Mouse (Mus musculus): ENCODE measurements around the gene Atp23. TPM values are rescaled to one million over a fixed set of nuclear protein-coding genes. Genes with fewer than 3 reads are reported as not detected.
A peak's percentile ranks its signal among the peaks of the same experiment; 100 is the strongest.

Atp23 gene
- 14.8 and 15.0 TPM in 2 replicates for polyA plus RNA-seq (2016; fragmentation: Nextera tagmentation; extraction: Ambion mirVana)

- H3K36me3 ChIP-seq: peaks cover 10% of the 10 kb centered on the region
- peak within 1 kb of the TSS; percentile 63 for H3K4me3 ChIP-seq
- WGBS: under 1% methylated on average over 49 of the region's 56 CpGs
- no peaks in the 10 kb centered on the region for H3K27me3 ChIP-seq
- peak within 1 kb of the TSS; percentile 79 for H3K9ac ChIP-seq
- peak; percentile 75 for ATAC-seq (ENCODE audit: low FRiP score)
- no peaks in the 10 kb centered on the region for H3K9me3 ChIP-seq (replicated peaks)
- H3K4me1 ChIP-seq: peaks cover 14% of the 10 kb centered on the region
- peak within 1 kb of the TSS; percentile 98 for H3K4me2 ChIP-seq (replicated peaks)
- peak within 1 kb of the TSS; percentile 18; the same call in 1 of the 2 replicates for H3K27ac ChIP-seq
Observed at GRCm38 (mm10) chr10:126900821-126901487, at the start of gene Atp23. Gene Atp23, minus strand, starts transcription at chr10:126901355.

DNA sequence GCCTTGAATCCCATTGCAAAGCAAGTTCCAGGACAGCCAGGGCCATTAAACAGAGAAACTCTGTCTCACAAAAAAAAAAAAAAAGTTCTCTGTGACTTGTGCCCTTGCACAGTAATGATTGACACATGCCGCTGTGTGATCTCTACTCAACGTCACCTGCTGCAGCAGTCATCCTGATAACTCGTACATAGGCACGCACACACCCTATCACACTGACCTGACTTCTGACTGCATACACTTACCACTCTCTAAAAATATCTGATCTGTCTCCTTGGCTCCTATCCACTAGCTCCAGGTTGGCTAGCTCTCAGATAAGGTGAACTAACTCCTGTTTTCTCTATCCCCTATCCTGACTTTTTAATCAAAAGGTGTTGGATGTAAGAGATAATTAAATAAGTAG is 49.4 kb upstream of the Atp23 start:
- H3K27me3 ChIP-seq: peaks cover 36% of the 10 kb centered on the region
- H3K36me3 ChIP-seq: no peaks in the 10 kb centered on the region
- no peaks in the 10 kb centered on the region for H3K4me1 ChIP-seq
- ATAC-seq (ENCODE audit: low FRiP score): no peak
- H3K4me2 ChIP-seq (replicated peaks): no peak overlapping the region
- WGBS: 85% methylated on average over 4 of the region's 4 CpGs
- no peak overlapping the region for H3K27ac ChIP-seq
- H3K9me3 ChIP-seq (replicated peaks): 0 out of 2 replicates have a peak, but pooled peaks cover 2% of the 10 kb centered on the region
- no peak overlapping the region for H3K4me3 ChIP-seq
- no peak overlapping the region for H3K9ac ChIP-seq

GRCm38 (mm10) chr10:126949824-126950223 is 48.7 kb upstream of the Atp23 start:
- 65% methylated on average over 5 of the region's 5 CpGs for WGBS
- Histone ChIP-seq H3K27ac (no peak overlapping the region), H3K4me1 (no peaks in the 10 kb centered on the region), H3K9ac (no peak overlapping the region), H3K4me3 (no peak overlapping the region), H3K9me3 (replicated peaks) (0 out of 2 replicates have a peak, but pooled peaks cover 2% of the 10 kb centered on the region), H3K4me2 (replicated peaks) (no peak overlapping the region), H3K27me3 (peaks cover 28% of the 10 kb centered on the region), H3K36me3 (no peaks in the 10 kb centered on the region)
- ATAC-seq (ENCODE audit: low FRiP score): no peak

GRCm38 (mm10) chr10:126945531-126945930 is 44.4 kb upstream of the Atp23 start:
- no peak overlapping the region for H3K4me3 ChIP-seq
- no peak for ATAC-seq (ENCODE audit: low FRiP score)

DNA sequence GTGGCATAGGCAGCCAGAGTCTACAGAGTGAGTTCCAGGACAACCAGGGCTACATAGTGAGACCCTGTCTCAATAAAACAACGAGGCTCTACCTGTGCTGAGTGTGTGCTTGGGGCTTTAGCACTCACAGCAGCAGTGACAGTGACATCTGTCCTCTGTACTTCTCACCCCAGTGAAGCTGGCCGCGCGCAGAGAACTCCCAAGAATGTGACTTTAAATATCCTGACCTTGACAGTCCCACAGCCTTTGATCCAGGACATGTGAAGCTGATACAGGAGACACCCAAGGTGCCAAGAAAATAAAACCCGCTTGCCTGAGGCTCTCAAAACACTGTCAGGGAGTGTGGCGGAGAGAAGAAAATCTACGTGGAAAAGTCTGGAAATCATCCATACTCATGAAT is 39.8 kb upstream of the Atp23 start:
- H3K4me3 ChIP-seq: no peak overlapping the region
- no peak overlapping the region for H3K9ac ChIP-seq
- H3K27me3 ChIP-seq: peaks cover 12% of the 10 kb centered on the region; the same call in 1 of the 2 replicates
- no peaks in the 10 kb centered on the region for H3K36me3 ChIP-seq
- no peaks in the 10 kb centered on the region for H3K4me1 ChIP-seq
- 0 out of 2 replicates have a peak, but pooled peaks cover 9% of the 10 kb centered on the region for H3K9me3 ChIP-seq (replicated peaks)
- H3K4me2 ChIP-seq (replicated peaks): no peak overlapping the region
- 79% methylated on average over 7 of the region's 7 CpGs for whole genome bisulfite sequencing
- H3K27ac ChIP-seq: no peak overlapping the region
- no peak for ATAC-seq (ENCODE audit: low FRiP score)

More at GRCm38 (mm10) chr10:126945531-126945930, 44.4 kb upstream of the Atp23 start:
- H3K4me2 ChIP-seq (replicated peaks): no peak overlapping the region
- H3K27me3 ChIP-seq: peaks cover 24% of the 10 kb centered on the region; the same call in 1 of the 2 replicates
- H3K9me3 ChIP-seq (replicated peaks): no peaks in the 10 kb centered on the region
- H3K27ac ChIP-seq: no peak overlapping the region
- no peak overlapping the region for H3K9ac ChIP-seq
- H3K4me1 ChIP-seq: no peaks in the 10 kb centered on the region
- 88% methylated on average over 5 of the region's 5 CpGs for WGBS
- H3K36me3 ChIP-seq: no peaks in the 10 kb centered on the region

GRCm38 (mm10) chr10:126935556-126936381 is 34.6 kb upstream of the Atp23 start:
- no peak for ATAC-seq (ENCODE audit: low FRiP score)
- Histone ChIP-seq H3K9ac (0 out of 2 replicates have a peak overlapping the region, but pooled peaks have one; percentile 27), H3K4me3 (no peak overlapping the region), H3K27me3 (0 out of 2 replicates have a peak, but pooled peaks cover 3% of the 10 kb centered on the region), H3K27ac (0 out of 2 replicates have a peak overlapping the region, but pooled peaks have one; percentile 23), H3K36me3 (no peaks in the 10 kb centered on the region), H3K9me3 (replicated peaks) (0 out of 2 replicates have a peak, but pooled peaks cover 9% of the 10 kb centered on the region), H3K4me2 (replicated peaks) (no peak overlapping the region), H3K4me1 (peaks cover 16% of the 10 kb centered on the region)
- WGBS: 60% methylated on average over 18 of the region's 18 CpGs

- Histone ChIP-seq H3K4me1 (peaks cover 22% of the 10 kb centered on the region), H3K36me3 (no peaks in the 10 kb centered on the region), H3K9me3 (replicated peaks) (0 out of 2 replicates have a peak, but pooled peaks cover 9% of the 10 kb centered on the region), H3K9ac (0 out of 2 replicates have a peak overlapping the region, but pooled peaks have one; percentile 27), H3K4me3 (no peak overlapping the region), H3K27ac (peak overlapping the region; percentile 23; the same call in 1 of the 2 replicates), H3K4me2 (replicated peaks) (no peak overlapping the region), H3K27me3 (peaks cover 3% of the 10 kb centered on the region; the same call in 1 of the 2 replicates)
- no peak for ATAC-seq (ENCODE audit: low FRiP score)
- WGBS: 77% methylated on average over 8 of the region's 8 CpGs
Observed at GRCm38 (mm10) chr10:126935121-126935520, 34.0 kb upstream of the Atp23 start.

DNA sequence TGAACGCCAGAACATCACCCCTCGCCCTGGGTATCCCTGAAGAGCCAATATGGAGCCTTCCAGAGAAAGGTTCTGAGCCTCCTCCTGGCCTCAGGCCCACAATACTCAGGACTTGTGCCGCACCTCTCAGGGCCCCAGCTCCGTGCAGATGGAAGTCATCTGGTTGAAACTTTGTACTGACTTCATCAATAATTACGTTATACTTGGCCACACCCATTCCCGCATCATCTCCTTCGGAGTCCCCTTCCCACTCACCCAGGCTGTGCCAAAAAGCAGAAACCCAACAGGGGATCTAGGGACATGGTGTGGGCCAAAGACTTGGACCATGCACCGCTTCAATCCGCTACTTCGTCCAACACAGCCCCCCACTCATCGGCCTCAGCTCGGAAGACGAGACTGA is 33.4 kb upstream of the Atp23 start:
- H3K4me3 ChIP-seq: no peak overlapping the region
- H3K4me1 ChIP-seq: peaks cover 28% of the 10 kb centered on the region
- H3K27ac ChIP-seq: peak overlapping the region; percentile 23; the same call in 1 of the 2 replicates
- H3K36me3 ChIP-seq: no peaks in the 10 kb centered on the region
- H3K9ac ChIP-seq: no peak overlapping the region
- peaks cover 8% of the 10 kb centered on the region for H3K27me3 ChIP-seq
- no peak for ATAC-seq (ENCODE audit: low FRiP score)
- no peak overlapping the region for H3K4me2 ChIP-seq (replicated peaks)
- 0 out of 2 replicates have a peak, but pooled peaks cover 9% of the 10 kb centered on the region for H3K9me3 ChIP-seq (replicated peaks)
- 93% methylated on average over 13 of the region's 13 CpGs for WGBS

GRCm38 (mm10) chr10:126931760-126932139 is 30.6 kb upstream of the Atp23 start:
- ATAC-seq (ENCODE audit: low FRiP score): no peak
- Histone ChIP-seq H3K4me3 (no peak overlapping the region), H3K36me3 (no peaks in the 10 kb centered on the region), H3K4me1 (peaks cover 55% of the 10 kb centered on the region), H3K27ac (peak overlapping the region; percentile 75), H3K4me2 (replicated peaks) (no peak overlapping the region), H3K27me3 (peaks cover 31% of the 10 kb centered on the region), H3K9me3 (replicated peaks) (no peaks in the 10 kb centered on the region), H3K9ac (no peak overlapping the region)

DNA sequence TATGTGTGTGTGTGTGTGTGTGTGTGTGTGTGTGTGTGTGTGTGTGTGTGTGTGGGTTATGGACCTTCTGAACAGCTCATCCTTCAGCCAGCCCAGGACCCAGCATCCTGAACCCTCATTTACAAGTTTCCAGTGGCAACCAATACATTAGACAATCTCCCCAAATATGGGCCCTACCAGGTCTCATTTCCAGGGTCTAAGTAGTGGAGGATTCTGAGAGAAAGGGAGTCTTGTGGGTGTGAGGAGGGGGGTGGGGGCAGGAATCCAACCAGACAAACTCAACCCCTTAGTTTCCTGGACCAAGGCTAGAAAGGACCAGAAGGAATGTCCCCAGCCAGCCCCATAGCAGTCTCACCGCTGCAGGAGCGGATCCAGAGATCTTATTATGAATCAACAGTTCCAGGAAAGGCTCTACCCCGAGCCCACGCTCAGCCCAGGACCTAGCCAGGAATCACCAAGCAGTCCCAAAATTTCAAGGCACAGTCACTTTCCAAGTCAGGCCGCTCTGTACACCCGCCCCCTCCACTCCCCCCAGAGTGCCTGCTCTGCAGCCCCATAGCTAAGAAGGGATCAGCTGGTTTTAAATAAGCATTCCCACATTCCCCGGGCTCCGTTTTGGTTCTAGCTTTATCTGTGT is 30.1 kb upstream of the Atp23 start:
- 68% methylated on average over 8 of the region's 8 CpGs for WGBS
- peaks cover 57% of the 10 kb centered on the region for H3K4me1 ChIP-seq
- ATAC-seq (ENCODE audit: low FRiP score): no peak
- no peak overlapping the region for H3K4me3 ChIP-seq
- no peaks in the 10 kb centered on the region for H3K9me3 ChIP-seq (replicated peaks)
- H3K4me2 ChIP-seq (replicated peaks): 0 out of 2 replicates have a peak overlapping the region, but pooled peaks have one; percentile 11
- no peaks in the 10 kb centered on the region for H3K36me3 ChIP-seq
- H3K27me3 ChIP-seq: peaks cover 36% of the 10 kb centered on the region
- H3K9ac ChIP-seq: no peak overlapping the region
- H3K27ac ChIP-seq: peak overlapping the region; percentile 75

- no peaks in the 10 kb centered on the region for H3K36me3 ChIP-seq
- H3K4me1 ChIP-seq: peaks cover 55% of the 10 kb centered on the region
- 32% methylated on average over 15 of the region's 15 CpGs for WGBS
- H3K27ac ChIP-seq: peak overlapping the region; percentile 75
- ATAC-seq (ENCODE audit: low FRiP score): no peak
- no peaks in the 10 kb centered on the region for H3K9me3 ChIP-seq (replicated peaks)
- 0 out of 2 replicates have a peak overlapping the region, but pooled peaks have one; percentile 11 for H3K4me2 ChIP-seq (replicated peaks)
- peaks cover 44% of the 10 kb centered on the region for H3K27me3 ChIP-seq
- H3K4me3 ChIP-seq: no peak overlapping the region
- peak overlapping the region; percentile 50; the same call in 1 of the 2 replicates for H3K9ac ChIP-seq
Observed at GRCm38 (mm10) chr10:126930270-126931121, 29.3 kb upstream of the Atp23 start.

All from hindbrain, embryonic 12.5 days (tissue).